Mouse (Mus musculus): Measurements from ENCODE around the gene Specc1.

GRCm38 (mm10) chr11:62087051-62087450 lies 130.5 kb downstream of the Specc1 start:
- TF ChIP-seq POLR2A (IDR thresholded peaks at IDR 0.05; ENCODE audit: borderline replicate concordance, extremely low read depth, insufficient read depth, insufficient read length, poor library complexity, severe bottlenecking) (no peak), CTCF (IDR thresholded peaks at IDR 0.05; ENCODE audit: borderline replicate concordance, extremely low read depth, insufficient read depth, insufficient read length) (no peak)
